Mouse (Mus musculus) C2C12 (cell line): ENCODE measurements around the gene Rab6a.

ENCODE experiments used
- CEBPB ChIP-seq: IDR thresholded peaks from one replicate; pipeline ENCODE4 v1.6.1; 2011; ENCODE audit warnings: low read depth, mild to moderate bottlenecking, control low read depth, moderate library complexity
- CTCF ChIP-seq: IDR thresholded peaks from one replicate; pipeline ENCODE4 v1.5.1; 2011; ENCODE audit not compliant: control insufficient read depth, insufficient read depth, insufficient read length
- FOSL1 ChIP-seq: IDR thresholded peaks from one replicate; pipeline ENCODE4 v1.8.0; 2011; ENCODE audit warnings: mild to moderate bottlenecking, low read length; ENCODE audit not compliant: poor library complexity, insufficient read depth, severe bottlenecking
- MAX ChIP-seq: IDR thresholded peaks from one replicate; pipeline ENCODE4 v1.6.1; 2011; ENCODE audit warnings: mild to moderate bottlenecking, control low read depth
- MYOG ChIP-seq: IDR thresholded peaks from one replicate; pipeline ENCODE4 v1.6.1; 2011; ENCODE audit not compliant: control insufficient read depth, insufficient read length; ENCODE audit errors: extremely low read depth
- USF1 ChIP-seq: IDR thresholded peaks from one replicate; pipeline ENCODE4 v1.6.1; 2011; ENCODE audit warnings: low read depth, mild to moderate bottlenecking, control low read depth, moderate library complexity

- TF ChIP-seq USF1 = no peak
- TF ChIP-seq CTCF = no peak
- TF ChIP-seq MYOG = no peak
- no peak for TF ChIP-seq CEBPB
- no peak for TF ChIP-seq FOSL1
- TF ChIP-seq MAX = no peak
These were observed 41.9 kb downstream of the Rab6a start for GRCm38 (mm10) chr7:100649095-100649494.
